Mouse (Mus musculus) CH12.LX (cell line): Measurements from ENCODE around the gene Os9. TPM values are rescaled to one million over a fixed set of nuclear protein-coding genes. Genes with fewer than 3 reads are reported as not detected.

ENCODE experiments used
- DNase-seq: peaks from one replicate; pipeline ENCODE4 v3.0.0-alpha.2; 2013; ENCODE audit errors: extremely low read depth
- H3K27ac ChIP-seq: 2 replicates; pipeline ENCODE4 v1.5.1; 2012; ENCODE audit warnings: low read depth, mild to moderate bottlenecking, control low read depth, moderate library complexity; ENCODE audit not compliant: insufficient read depth
- H3K27me3 ChIP-seq: replicated peaks from 2 replicates; pipeline ENCODE3; 2012; ENCODE audit warnings: inconsistent platforms
- H3K36me3 ChIP-seq, 2 experiments: replicated peaks in 1 of 2; 2 replicates each; pipeline versions ENCODE3 to v1.6.1; 2012; ENCODE audit warnings: inconsistent platforms in 1 of 2, low read length in 1 of 2, mild to moderate bottlenecking in 1 of 2, mixed read lengths in 1 of 2, moderate library complexity in 1 of 2; ENCODE audit not compliant: control insufficient read depth in 1 of 2, insufficient read depth in 1 of 2
- H3K4me1 ChIP-seq, 2 experiments: 2 replicates each; pipeline ENCODE4 v1.6.1; 2012; ENCODE audit warnings: inconsistent platforms in 1 of 2, moderate library complexity in 1 of 2; ENCODE audit not compliant: insufficient read depth in 2 of 2, control insufficient read depth in 1 of 2
- H3K4me2 ChIP-seq: 2 replicates; pipeline ENCODE4 v1.6.1; 2012; ENCODE audit warnings: low read depth, mild to moderate bottlenecking, control low read depth; ENCODE audit not compliant: poor library complexity, insufficient read depth, severe bottlenecking
- H3K4me3 ChIP-seq, 3 experiments: fragments of 150-350 bp in 1 of 3; sonication (generic) in 1 of 3; replicated peaks in 1 of 3; 2 replicates each; pipeline versions ENCODE3 to v1.5.1; 2011 to 2012; ENCODE audit warnings: low read depth in 2 of 3, low read length in 2 of 3, mild to moderate bottlenecking in 2 of 3, moderate library complexity in 2 of 3, control low read depth in 1 of 3, improper control_type of control experiment in 1 of 3, inconsistent platforms in 1 of 3, mixed read lengths in 1 of 3; ENCODE audit not compliant: poor library complexity in 1 of 3
- H3K79me2 ChIP-seq: replicated peaks from 2 replicates; pipeline ENCODE4 v1.6.1; 2012; ENCODE audit warnings: mild to moderate bottlenecking, moderate library complexity; ENCODE audit not compliant: control insufficient read depth, poor library complexity, insufficient read depth, severe bottlenecking; ENCODE audit errors: extremely low read depth
- H3K9ac ChIP-seq: 2 replicates; pipeline ENCODE4 v1.6.1; 2012; ENCODE audit warnings: low read depth, mild to moderate bottlenecking, control low read depth, moderate library complexity; ENCODE audit not compliant: insufficient read depth
- H3K9me3 ChIP-seq: replicated peaks from 2 replicates; pipeline ENCODE3; 2012; ENCODE audit warnings: low read length, inconsistent platforms, mixed read lengths
- CHD1 ChIP-seq: IDR thresholded peaks from 2 replicates; pipeline ENCODE4 v1.6.1; 2012; ENCODE audit warnings: low read depth, low read length, improper control_type of control experiment, inconsistent platforms
- CTCF ChIP-seq, 2 experiments: IDR thresholded peaks in 1 of 2; conservative IDR thresholded peaks in 1 of 2; 2 replicates each; pipeline ENCODE4 v1.5.1; 2011 to 2012; ENCODE audit warnings: low read depth in 2 of 2, low read length in 2 of 2, improper control_type of control experiment in 1 of 2, inconsistent platforms in 1 of 2, mild to moderate bottlenecking in 1 of 2, moderate library complexity in 1 of 2
- E2F4 ChIP-seq: IDR thresholded peaks from 2 replicates; pipeline ENCODE4 v1.6.1; 2011; ENCODE audit warnings: low read depth, low read length, improper control_type of control experiment; ENCODE audit not compliant: insufficient replicate concordance
- EP300 ChIP-seq: IDR thresholded peaks from 2 replicates; pipeline ENCODE4 v1.6.1; 2011; ENCODE audit warnings: low read length, improper control_type of control experiment
- ETS1 ChIP-seq: conservative IDR thresholded peaks from 2 replicates; pipeline ENCODE4 v1.6.1; 2012; ENCODE audit warnings: low read depth, mild to moderate bottlenecking, inconsistent platforms, low read length, improper control_type of control experiment, moderate library complexity
- HCFC1 ChIP-seq: IDR thresholded peaks from 2 replicates; pipeline ENCODE4 v1.6.1; 2012; ENCODE audit warnings: low read depth, mild to moderate bottlenecking, inconsistent platforms, low read length, improper control_type of control experiment
- IRF4 ChIP-seq: IDR thresholded peaks from 2 replicates; pipeline ENCODE4 v1.6.1; 2014; ENCODE audit warnings: low read depth, mild to moderate bottlenecking, inconsistent platforms, low read length, improper control_type of control experiment
- JUN ChIP-seq: IDR thresholded peaks from 2 replicates; pipeline ENCODE4 v1.6.1; 2011; ENCODE audit warnings: low read depth, mild to moderate bottlenecking, low read length, improper control_type of control experiment, moderate library complexity; ENCODE audit not compliant: insufficient read depth
- KAT2A ChIP-seq: IDR thresholded peaks from 2 replicates; pipeline ENCODE4 v1.6.1; 2012; ENCODE audit warnings: low read length, improper control_type of control experiment, inconsistent platforms; ENCODE audit not compliant: insufficient replicate concordance
- MAFK ChIP-seq: IDR thresholded peaks from 2 replicates; pipeline ENCODE4 v1.6.1; 2011; ENCODE audit warnings: low read length, improper control_type of control experiment; ENCODE audit not compliant: insufficient replicate concordance
- MAX ChIP-seq: IDR thresholded peaks from 2 replicates; pipeline ENCODE4 v1.6.1; 2011; ENCODE audit warnings: low read length, improper control_type of control experiment
- MAZ ChIP-seq: IDR thresholded peaks from 2 replicates; pipeline ENCODE4 v1.6.1; 2012; ENCODE audit warnings: low read depth, mild to moderate bottlenecking, inconsistent platforms, low read length, improper control_type of control experiment, moderate library complexity
- MXI1 ChIP-seq: IDR thresholded peaks from 2 replicates; pipeline ENCODE4 v1.6.1; 2011; ENCODE audit warnings: mild to moderate bottlenecking, low read depth, low read length, improper control_type of control experiment
- MYC ChIP-seq: IDR thresholded peaks from 2 replicates; pipeline ENCODE4 v1.6.1; 2011; ENCODE audit warnings: low read depth, mild to moderate bottlenecking, improper control_type of control experiment, low read length
- NRF1 ChIP-seq: IDR thresholded peaks from 2 replicates; pipeline ENCODE4 v1.6.1; 2014; ENCODE audit warnings: low read depth, mild to moderate bottlenecking, inconsistent platforms, low read length, improper control_type of control experiment, moderate library complexity
- POLR2A ChIP-seq: IDR thresholded peaks from 2 replicates; pipeline ENCODE4 v1.6.1; 2011; ENCODE audit warnings: low read depth, mild to moderate bottlenecking, improper control_type of control experiment, low read length
- RAD21 ChIP-seq: IDR thresholded peaks from 2 replicates; pipeline ENCODE4 v1.6.1; 2011; ENCODE audit warnings: low read depth, mild to moderate bottlenecking, low read length, improper control_type of control experiment, moderate library complexity
- RCOR1 ChIP-seq: conservative IDR thresholded peaks from 2 replicates; pipeline ENCODE4 v1.6.1; 2012; ENCODE audit warnings: low read depth, mild to moderate bottlenecking, inconsistent platforms, low read length, improper control_type of control experiment
- SIN3A ChIP-seq: IDR thresholded peaks from 2 replicates; pipeline ENCODE4 v1.6.1; 2012; ENCODE audit warnings: low read length, improper control_type of control experiment, inconsistent platforms
- TCF12 ChIP-seq: IDR thresholded peaks from 2 replicates; pipeline ENCODE4 v1.6.1; 2014; ENCODE audit warnings: low read depth, mild to moderate bottlenecking, inconsistent platforms, low read length, improper control_type of control experiment
- USF2 ChIP-seq: conservative IDR thresholded peaks from 2 replicates; pipeline ENCODE4 v1.6.1; 2011; ENCODE audit warnings: low read depth, low read length, improper control_type of control experiment
- ZC3H11A ChIP-seq: IDR thresholded peaks from 2 replicates; pipeline ENCODE4 v1.6.1; 2012; ENCODE audit warnings: low read depth, mild to moderate bottlenecking, inconsistent platforms, low read length, improper control_type of control experiment
- ZKSCAN1 ChIP-seq: IDR thresholded peaks from 2 replicates; pipeline ENCODE4 v1.6.1; 2012; ENCODE audit warnings: low read depth, inconsistent platforms, low read length, improper control_type of control experiment, borderline replicate concordance
- dilution Hi-C: fragments of 300-500 bp; cut with MboI; formaldehyde crosslinking; loops from 2 replicates; pipeline ENCODE4 v1.14.3; 2020; ENCODE audit warnings: low sequenced_read_pairs; ENCODE audit not compliant: extremely low pct_unique_long_range_greater_than_20kb, extremely low pct_ligation_motif_present
- in situ Hi-C: fragments of 300-500 bp; cut with MboI; formaldehyde crosslinking; loops from 3 replicates; pipeline ENCODE4 v1.14.3; 2019; ENCODE audit warnings: low sequenced_read_pairs, low pct_ligation_motif_present, low pct_unique_long_range_greater_than_20kb, mixed read lengths
- polyA plus RNA-seq: library from polyadenylated mRNA; unstranded; fragments of >175 nt; gene quantifications from 2 replicates; pipeline ENCODE4 v1.2.1, GENCODE M21; 2012; ENCODE audit warnings: low read depth; ENCODE audit not compliant: insufficient read length
- total RNA-seq, 2 experiments: library from RNA; depleted of rRNA; stranded (reverse); fragments of 300-350 nt in 1 of 2; fragments of >200 nt in 1 of 2; gene quantifications; 2 replicates each; pipeline ENCODE4 v1.2.3; 2012 to 2014

Os9 gene
- total and polyA plus RNA-seq, 3 experiments: 42.8 to 82.7 (median 61.9) TPM

DNA sequence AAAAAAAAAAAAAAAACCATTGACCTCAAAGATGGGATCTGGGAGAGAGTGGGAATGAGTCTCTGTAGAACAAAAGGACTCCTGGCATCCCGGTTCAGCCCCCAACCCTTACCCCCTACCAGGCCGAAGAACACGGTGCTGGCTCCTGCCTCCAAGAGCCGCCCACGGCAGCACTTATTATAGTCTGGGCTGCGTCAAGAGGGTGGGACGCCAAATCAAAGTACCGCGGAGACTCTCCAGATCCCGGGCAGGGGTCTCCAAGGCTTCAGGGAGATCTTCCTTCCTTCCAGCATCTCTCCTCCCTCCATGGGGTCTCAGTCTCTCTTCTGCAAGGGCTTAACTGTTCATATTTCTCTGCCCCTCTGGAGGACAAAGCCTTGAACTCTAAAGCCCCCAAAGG is 43.4 kb downstream of the Os9 start:
- H3K36me3 ChIP-seq: peaks cover 16 to 49% of the 10 kb centered on the region in 2 experiments
- dilution Hi-C loops: no loop called here
- H3K79me2 ChIP-seq: peaks cover 9% of the 10 kb centered on the region
- no peak for DNase-seq
- in situ Hi-C loops: no loop called here
- no peaks in the 10 kb centered on the region for H3K27me3 ChIP-seq
- no peak overlapping the region for H3K9ac ChIP-seq
- H3K27ac ChIP-seq: no peak overlapping the region
- H3K4me3 ChIP-seq: no peak overlapping the region
- no peaks in the 10 kb centered on the region for H3K9me3 ChIP-seq
- H3K4me2 ChIP-seq: no peak overlapping the region
- peaks cover 4 to 20% of the 10 kb centered on the region in 2 experiments; a peak in 3 of 4 replicates for H3K4me1 ChIP-seq
- TF ChIP-seq RCOR1: no peak
- TF ChIP-seq MXI1: no peak
- TF ChIP-seq JUN: no peak
- TF ChIP-seq MAFK: no peak
- no peak for TF ChIP-seq RAD21
- no peak for TF ChIP-seq IRF4
- no peak for TF ChIP-seq USF2
- TF ChIP-seq MAX: no peak
- TF ChIP-seq EP300: no peak

DNA sequence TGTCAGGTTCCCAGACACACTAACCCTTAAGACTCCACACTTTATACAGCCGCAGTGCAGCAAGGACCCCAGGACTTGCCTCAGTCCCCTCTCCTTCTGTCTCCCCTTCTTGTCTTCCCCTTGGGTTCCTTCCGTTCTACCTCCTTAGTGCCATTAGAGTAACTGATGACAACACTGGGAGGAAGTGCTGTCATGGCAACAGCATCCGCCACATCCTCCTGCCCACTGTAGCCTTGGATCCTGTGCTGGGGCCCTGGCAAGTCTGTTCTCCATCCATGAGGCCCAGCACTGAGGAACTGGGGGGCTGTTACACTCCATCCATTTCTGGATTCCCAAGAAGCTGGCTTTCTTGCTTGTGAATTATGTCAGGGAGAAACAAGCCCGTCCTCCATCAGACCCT is 44.8 kb downstream of the Os9 start:
- Histone ChIP-seq H3K9ac (peak overlapping the region; percentile 59; the same call in 1 of the 2 replicates), H3K27ac (no peak overlapping the region), H3K27me3 (no peaks in the 10 kb centered on the region), H3K4me3 (peak overlapping the region; percentile 68 to 88 (median 77)), H3K4me2 (peak overlapping the region; percentile 59), H3K4me1 (peaks cover 8 to 24% of the 10 kb centered on the region in 2 experiments; a peak in 3 of 4 replicates), H3K79me2 (peaks cover 9% of the 10 kb centered on the region), H3K36me3 (peaks cover 16 to 35% of the 10 kb centered on the region in 2 experiments), H3K9me3 (no peaks in the 10 kb centered on the region)
- in situ Hi-C loops (no loop called here), dilution Hi-C loops (no loop called here)
- peak; percentile 76 for DNase-seq
- TF ChIP-seq CTCF (conservative IDR thresholded peaks at IDR 0.05 in 1 of 2, IDR thresholded peaks at IDR 0.05 in 1 of 2; ENCODE audit: low read depth in 2 of 2, low read length in 2 of 2): no peak
- TF ChIP-seq CHD1: no peak
- TF ChIP-seq MAZ: no peak
- no peak; the same call in 1 of the 2 replicates for TF ChIP-seq SIN3A
- TF ChIP-seq RAD21: no peak
- TF ChIP-seq, all 38 proteins: peak for 0

DNA sequence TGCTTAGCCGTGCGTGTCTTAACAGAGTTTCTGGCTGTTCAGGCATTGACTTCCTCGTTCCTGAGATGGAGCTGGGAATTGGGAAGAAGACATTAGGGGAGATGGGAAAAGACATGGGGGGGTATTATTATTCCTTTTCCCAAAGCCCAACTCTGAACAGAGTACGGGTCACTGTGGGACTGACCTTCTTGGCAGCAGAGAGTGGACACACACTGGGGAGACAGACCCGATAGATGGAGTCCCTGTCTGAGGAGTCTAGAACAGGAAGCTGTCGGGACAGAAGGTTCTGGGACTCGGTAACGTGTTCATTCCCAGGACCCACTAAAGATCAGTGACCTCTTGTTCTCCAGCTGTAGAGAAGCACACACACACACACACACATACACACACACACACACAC is 45.3 kb downstream of the Os9 start:
- no peak for TF ChIP-seq HCFC1
- TF ChIP-seq RAD21: no peak
- no peak; the same call in 1 of the 2 replicates for TF ChIP-seq MXI1
- TF ChIP-seq POLR2A: no peak
- TF ChIP-seq ZKSCAN1: no peak
- TF ChIP-seq RCOR1: no peak
- TF ChIP-seq TCF12: no peak
- TF ChIP-seq NRF1: no peak
- TF ChIP-seq E2F4: no peak
- no peak for TF ChIP-seq MYC
- TF ChIP-seq ZC3H11A: no peak
- TF ChIP-seq ETS1: no peak
- no peak for TF ChIP-seq MAZ
- no peak for TF ChIP-seq KAT2A
- no peak for TF ChIP-seq MAFK
- TF ChIP-seq CTCF (conservative IDR thresholded peaks at IDR 0.05 in 1 of 2, IDR thresholded peaks at IDR 0.05 in 1 of 2; ENCODE audit: low read depth in 2 of 2, low read length in 2 of 2): no peak
- Histone ChIP-seq H3K27me3 (no peaks in the 10 kb centered on the region), H3K27ac (peak overlapping the region; percentile 25; the same call in 1 of the 2 replicates), H3K79me2 (peaks cover 9% of the 10 kb centered on the region), H3K9me3 (no peaks in the 10 kb centered on the region), H3K9ac (peak overlapping the region; percentile 59), H3K4me2 (peak overlapping the region; percentile 59), H3K4me3 (peak overlapping the region; percentile 68 to 88 (median 77)), H3K4me1 (peaks cover 9 to 27% of the 10 kb centered on the region in 2 experiments; a peak in 3 of 4 replicates), H3K36me3 (peaks cover 12 to 31% of the 10 kb centered on the region in 2 experiments)
- dilution Hi-C loops (no loop called here), in situ Hi-C loops (no loop called here)
- no peak for DNase-seq
